Mouse (Mus musculus) Muller cell, postnatal 12 days (primary cell): ENCODE data around the gene Map3k6.

Experiments used
- DNase-seq: peaks from one replicate; pipeline ENCODE4 v3.0.0-alpha.2; 2015; ENCODE audit errors: inconsistent ontology term

The Map3k6 gene

DNA sequence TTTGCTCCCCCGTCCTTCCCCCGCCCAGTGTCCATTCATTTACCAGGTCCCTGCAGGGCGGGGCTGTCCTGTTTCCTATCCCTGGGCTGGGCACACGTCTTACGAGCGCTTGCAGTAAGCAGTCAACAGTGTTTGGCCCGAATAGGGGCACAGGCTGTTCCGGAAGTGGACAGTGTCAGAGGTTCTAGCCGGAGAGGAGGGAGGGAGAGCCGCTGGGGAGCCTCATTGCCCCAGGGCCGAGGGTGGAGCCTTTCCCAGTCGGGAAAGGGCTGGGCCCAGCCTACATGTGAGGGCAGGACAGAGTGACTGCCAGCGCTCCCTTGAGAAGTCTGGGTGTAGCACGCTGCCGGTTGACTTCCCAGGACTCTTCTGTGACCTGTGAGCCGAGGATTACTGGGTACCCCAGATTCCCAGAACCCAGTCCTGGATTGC lies at the start of gene Map3k6:
Gene Map3k6, plus strand, starts transcription at position 329 of the 432 bp plus-strand sequence.
- DNase-seq = peak; percentile 72

DNA sequence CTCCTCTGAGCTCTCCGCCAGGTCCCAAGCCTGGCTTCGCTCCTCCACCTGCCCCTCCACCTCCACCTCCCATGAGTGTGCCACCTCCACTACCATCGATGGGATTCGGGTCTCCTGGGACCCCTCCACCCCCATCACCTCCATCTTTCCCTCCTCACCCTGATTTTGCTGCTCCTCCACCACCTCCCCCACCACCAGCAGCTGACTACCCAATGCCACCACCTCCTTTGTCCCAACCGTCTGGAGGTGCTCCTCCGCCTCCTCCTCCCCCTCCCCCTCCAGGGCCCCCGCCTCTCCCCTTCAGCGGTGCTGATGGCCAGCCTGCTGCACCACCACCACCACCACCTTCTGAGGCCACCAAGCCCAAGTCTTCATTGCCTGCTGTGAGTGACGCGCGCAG lies 46.1 kb upstream of the Map3k6 start:
- DNase-seq = no peak

GRCm38 (mm10) chr4:133195014-133195413 lies 45.6 kb upstream of the Map3k6 start:
- no peak for DNase-seq

DNA sequence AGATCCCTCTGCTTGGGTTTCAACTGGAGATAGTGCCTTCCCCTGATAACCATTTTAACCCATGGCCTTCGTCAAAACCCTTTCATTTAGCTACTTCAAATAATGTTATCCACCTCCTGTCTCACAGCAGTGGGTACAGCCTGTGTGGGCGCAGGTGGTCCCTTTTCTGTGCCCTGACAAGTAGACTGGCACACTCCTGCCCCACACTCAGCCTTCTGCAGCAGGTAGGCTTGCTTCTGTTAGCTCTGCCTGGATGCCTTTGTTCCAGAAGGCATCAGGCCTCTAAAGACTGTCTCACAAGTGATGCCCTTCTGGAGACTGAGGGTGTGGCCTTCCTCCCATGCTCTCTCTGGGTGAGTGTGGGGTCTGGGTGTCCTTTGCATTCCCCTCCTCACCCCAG lies 44.5 kb upstream of the Map3k6 start:
- no peak for DNase-seq

DNA sequence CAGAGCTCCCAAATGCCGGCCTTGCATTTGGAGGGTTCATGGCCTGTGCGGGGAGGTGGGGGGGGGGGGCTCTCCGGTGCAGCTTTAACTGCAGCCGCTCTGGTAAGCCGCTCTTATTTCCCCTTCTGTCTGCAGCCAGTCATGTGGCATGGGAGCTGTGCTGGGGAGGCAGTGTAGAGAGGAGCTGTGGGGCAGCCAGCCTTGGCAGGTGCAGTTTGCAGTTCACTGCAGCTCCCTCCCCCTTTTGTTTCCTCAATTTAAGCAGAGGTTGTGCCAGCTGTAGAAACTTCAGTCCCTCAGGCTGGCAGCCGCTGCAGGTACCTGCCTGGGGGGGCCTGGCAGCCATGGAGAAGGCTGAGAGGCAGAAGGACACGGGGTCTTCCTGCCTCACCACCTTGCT lies 43.8 kb upstream of the Map3k6 start:
- DNase-seq = peak; percentile 16

DNA sequence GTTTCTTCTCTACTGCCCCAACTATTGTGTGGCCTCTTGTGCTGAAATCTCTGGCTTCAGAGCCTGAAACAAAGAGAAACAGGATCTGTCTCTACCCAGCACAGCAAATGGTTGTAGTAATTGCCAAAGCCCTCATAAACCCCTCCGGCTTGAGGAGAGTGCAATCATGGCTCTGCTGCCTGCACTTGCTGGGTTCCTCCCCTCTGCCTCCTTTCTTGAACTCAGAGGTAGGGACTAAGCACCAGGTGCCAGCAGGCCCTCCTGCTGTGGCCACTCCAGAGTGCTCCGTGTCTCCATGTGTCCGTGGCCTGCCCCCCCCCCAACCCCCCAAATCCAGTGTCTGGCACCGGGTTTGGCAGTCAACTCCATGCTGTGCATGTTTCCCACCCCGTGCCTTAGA lies 43.3 kb upstream of the Map3k6 start:
- peak; percentile 25 for DNase-seq

DNA sequence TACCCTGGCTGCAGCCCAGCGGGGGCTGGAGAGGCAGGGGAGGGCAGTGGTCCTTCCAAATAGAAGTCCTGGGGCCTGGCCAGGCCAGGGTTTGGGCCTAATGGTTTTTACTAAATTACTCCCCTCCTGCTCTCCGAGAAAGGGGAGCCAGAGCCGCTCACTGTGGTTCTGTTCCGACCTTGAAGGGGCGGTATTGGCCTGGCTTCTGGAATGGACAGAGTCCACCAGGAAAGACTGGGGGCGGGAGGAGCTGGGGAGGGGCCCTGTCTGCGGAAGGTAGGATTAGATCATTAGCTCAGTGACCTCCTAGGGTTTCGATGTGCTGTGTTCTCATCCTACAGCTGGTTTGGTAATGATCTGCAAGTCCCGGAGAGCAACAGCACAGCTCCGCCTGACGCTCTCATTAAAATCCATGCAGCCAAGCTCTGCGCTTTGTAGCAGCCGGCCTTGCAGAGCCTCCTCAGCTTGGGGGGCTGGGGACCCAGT lies 42.8 kb upstream of the Map3k6 start:
- peak; percentile 45 for DNase-seq

DNA sequence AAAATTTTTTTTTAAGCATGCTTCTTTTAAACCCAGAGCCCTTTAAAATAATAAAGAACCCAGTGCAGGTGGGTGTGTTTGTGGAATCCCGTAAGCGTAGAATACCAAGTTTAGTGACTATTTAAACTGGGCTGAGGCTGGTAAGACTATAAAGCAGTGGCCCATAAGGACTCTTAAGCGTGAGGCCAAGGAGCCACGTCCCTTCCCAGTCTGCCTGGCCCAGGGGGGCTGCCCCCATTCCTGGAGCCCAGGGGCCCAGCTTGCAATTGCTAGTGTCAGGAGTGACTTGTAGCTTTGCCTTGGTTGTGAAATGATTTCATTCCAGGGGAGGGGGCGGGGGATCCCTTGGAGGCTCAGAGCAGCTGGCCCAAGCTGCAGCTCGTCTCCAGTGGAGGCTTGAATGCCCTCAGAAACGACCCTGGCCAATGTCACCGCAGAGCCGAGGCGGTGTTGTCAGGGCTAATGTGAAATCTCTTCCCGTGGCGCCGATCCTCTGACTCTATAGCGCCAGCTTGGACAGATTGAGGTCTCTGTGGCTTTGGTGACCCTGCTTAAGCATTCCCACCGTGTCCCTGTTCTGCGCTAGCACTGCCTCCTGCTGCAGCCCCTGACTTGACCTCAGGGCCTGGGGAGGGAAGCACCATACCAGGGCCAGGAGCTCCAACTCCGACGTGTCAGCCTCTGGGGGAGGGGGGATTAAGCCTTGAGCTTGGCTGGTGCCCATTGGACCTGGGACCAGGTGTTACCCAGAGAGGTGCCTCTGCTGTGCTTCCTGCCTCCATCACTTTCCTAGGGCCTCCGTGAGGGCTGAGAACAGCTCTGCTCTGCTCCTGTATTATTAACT lies 42.1 kb upstream of the Map3k6 start:
- DNase-seq = peak; percentile 66

DNA sequence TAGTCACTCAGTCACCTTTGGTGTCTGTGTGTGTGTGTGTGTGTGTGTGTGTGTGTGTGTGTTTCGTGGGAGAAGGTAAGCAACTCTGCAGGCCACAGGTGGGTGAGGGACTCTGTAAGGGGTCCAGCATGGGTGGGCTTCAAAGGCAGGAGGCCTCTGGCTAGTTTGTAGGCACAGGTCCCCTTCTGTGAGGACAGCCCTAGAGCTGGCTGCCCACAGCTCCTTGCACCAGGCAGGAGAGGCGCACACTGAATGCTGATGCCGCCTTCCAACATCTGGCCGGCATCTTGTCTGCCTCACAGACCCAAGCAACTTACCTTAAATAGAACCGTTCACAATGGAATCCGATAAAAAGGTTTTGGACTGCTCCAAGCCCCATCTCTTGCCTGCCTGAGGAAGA lies 40.9 kb upstream of the Map3k6 start:
- no peak for DNase-seq

DNA sequence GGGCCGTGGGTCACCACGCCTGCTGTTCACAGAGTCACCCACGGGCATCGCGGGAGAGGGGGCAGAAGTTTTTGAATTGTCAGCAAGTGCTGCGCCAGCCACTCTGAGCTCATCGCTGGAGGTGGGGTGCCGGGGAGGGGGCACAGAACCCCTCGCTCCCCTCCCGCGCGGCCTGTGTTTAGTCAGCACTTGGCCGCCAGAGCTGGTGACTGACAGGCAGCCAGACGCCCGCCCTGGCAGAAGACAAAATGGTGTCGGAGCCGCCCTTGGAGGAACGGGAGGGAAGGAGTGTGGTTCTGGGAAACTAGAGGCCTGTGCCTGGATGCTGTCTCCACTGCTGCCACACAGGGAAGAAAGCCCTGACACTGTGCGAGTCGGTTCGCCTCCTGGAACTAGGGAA lies 40.3 kb upstream of the Map3k6 start:
- peak; percentile 52 for DNase-seq

- peak; percentile 67 for DNase-seq
Observed at GRCm38 (mm10) chr4:133201006-133201771, 39.4 kb upstream of the Map3k6 start.

GRCm38 (mm10) chr4:133202254-133202653 lies 38.4 kb upstream of the Map3k6 start:
- DNase-seq = no peak

DNA sequence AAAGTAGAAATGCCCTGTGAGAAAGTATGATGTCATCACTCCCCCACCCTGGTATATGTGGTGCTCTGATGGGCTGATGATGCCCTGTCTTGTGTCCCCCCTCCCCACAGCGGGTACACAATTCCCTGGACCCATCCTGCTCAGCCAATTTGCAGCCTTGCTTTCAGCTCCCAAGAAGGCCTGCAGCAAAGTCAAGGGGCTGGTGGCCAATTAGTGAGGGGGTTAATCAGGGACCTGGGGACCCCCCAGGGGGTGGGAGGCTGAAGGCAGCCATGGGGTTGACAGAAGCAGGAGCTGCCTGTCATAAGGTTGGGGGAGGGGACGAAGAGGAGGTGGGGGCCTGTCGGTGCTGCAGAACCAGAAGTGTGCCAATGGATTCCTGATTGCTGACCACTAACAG lies 37.0 kb upstream of the Map3k6 start:
- DNase-seq = no peak

GRCm38 (mm10) chr4:133204379-133204778 lies 36.2 kb upstream of the Map3k6 start:
- no peak for DNase-seq

GRCm38 (mm10) chr4:133209366-133209765 lies 31.3 kb upstream of the Map3k6 start:
- DNase-seq = peak; percentile 54

- no peak for DNase-seq
Observed at GRCm38 (mm10) chr4:133210023-133210787, 30.4 kb upstream of the Map3k6 start.

- no peak for DNase-seq
Observed at GRCm38 (mm10) chr4:133210788-133211390, 29.7 kb upstream of the Map3k6 start.

GRCm38 (mm10) chr4:133211751-133212561 lies 28.7 kb upstream of the Map3k6 start, which contains the start of the genes Cd164l2 and Gpr3:
Cd164l2 (plus strand) TSS chr4:133212131.
Gpr3 (minus strand) TSS chr4:133212536.
- no peak for DNase-seq

DNA sequence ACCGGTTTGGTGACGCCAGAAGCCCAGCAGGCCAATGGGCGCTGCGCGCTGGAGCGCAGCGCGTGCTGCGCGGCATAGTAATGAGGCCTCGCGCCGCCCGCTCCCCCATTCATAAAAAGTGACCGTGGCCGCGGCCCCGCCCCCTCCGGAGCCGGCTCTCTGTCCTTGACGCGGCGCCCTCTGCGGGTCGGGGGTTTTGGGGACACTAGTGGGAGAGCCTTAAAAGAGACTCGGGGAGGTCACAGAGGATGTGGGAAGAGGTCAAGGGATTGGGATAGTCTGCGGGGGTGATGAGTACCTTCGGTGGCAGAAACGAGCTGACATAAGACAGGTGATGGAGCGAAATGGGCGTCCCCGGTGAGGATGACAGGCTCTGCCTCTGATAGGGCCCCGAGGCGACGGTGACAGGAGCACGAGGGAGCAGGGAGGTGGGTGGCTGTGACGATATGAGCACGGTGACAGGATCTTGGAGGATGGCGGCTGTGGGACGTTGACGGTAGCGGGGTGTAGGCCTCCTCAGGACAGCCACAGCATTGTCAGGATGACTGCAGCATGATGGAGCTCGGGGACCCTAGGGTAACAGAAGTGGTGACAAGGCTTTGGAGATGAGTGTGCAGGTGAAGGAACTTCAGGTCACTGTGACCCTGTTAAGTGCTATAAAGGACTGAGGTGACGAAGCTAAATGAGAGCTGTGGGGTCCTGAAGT lies 27.9 kb upstream of the Map3k6 start:
- peak; percentile 95 for DNase-seq

DNA sequence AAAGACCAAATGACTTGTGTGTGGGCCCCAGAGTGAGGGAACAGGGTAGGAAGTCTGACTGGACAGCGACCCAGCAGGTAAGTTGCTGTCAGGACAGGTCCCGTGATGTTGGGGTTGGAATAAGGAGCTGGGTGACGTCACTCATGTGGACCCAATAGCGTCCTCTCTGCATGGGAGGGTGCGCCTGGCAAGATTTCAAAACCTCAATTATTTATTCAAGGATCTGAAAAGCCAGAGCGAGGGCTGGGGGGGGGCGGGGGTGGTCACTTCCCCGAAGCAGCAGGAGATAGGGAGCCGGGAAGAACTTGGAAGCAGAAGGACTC lies 27.4 kb upstream of the Map3k6 start:
- DNase-seq = peak; percentile 64
